Mouse (Mus musculus): ENCODE results near the gene Hrh2. TPM values are rescaled to one million over a fixed set of nuclear protein-coding genes. Genes with fewer than 3 reads are reported as not detected.

Hrh2 gene
- 14.1 TPM for polyA plus RNA-seq (2017; shearing (Covaris generic))

GRCm38 (mm10) chr13:54192021-54192481 lies at the start of gene Hrh2:
TSS of gene Hrh2 (plus strand) at chr13:54192129.

Other genes starting within 250 kb of the Hrh2 start
- not detected for gene Drd1, start 136.4 kb upstream of the Hrh2 start, polyA plus RNA-seq (2017; shearing (Covaris generic))
- gene Sfxn1, start 120.3 kb upstream of the Hrh2 start, polyA plus RNA-seq (2017; shearing (Covaris generic)): 67.5 TPM
- gene Cplx2, start 179.2 kb downstream of the Hrh2 start, polyA plus RNA-seq (2017; shearing (Covaris generic)): not detected

Measured in CD4-positive, CD25-positive, alpha-beta regulatory T cell, adult 9 weeks (primary cell).